Mouse (Mus musculus): ENCODE results near the gene Tbc1d23.

- TF ChIP-seq EP300 (IDR thresholded peaks at IDR 0.05) (no peak), CTCF (IDR thresholded peaks at IDR 0.05) (no peak)
Measured at GRCm38 (mm10) chr16:57177664-57178063, 53.6 kb downstream of the Tbc1d23 start.
